Mouse (Mus musculus) small intestine, adult 2 months (tissue): ENCODE results near the gene Zfr. TPM values are rescaled to one million over a fixed set of nuclear protein-coding genes. Genes with fewer than 3 reads are reported as not detected.

Experiments used
- H3K27ac ChIP-seq: fragments of 200-500 bp; 2 replicates; pipeline ENCODE4 v1.5.1; 2012; ENCODE audit warnings: low read depth, low read length, control low read depth, inconsistent platforms; ENCODE audit not compliant: insufficient read depth
- H3K27me3 ChIP-seq: fragments of 200-500 bp; 2 replicates; pipeline ENCODE4 v1.6.1; 2012; ENCODE audit warnings: mild to moderate bottlenecking, moderate library complexity, low read length, inconsistent platforms; ENCODE audit not compliant: control insufficient read depth, insufficient read depth
- H3K36me3 ChIP-seq: fragments of 200-500 bp; 2 replicates; pipeline ENCODE4 v1.6.1; 2012; ENCODE audit warnings: mild to moderate bottlenecking, low read length, control low read depth, inconsistent platforms; ENCODE audit not compliant: control insufficient read depth, insufficient read depth
- H3K4me1 ChIP-seq: fragments of 200-500 bp; 2 replicates; pipeline ENCODE4 v1.6.1; 2012; ENCODE audit warnings: low read length, inconsistent platforms, mixed read lengths; ENCODE audit not compliant: control insufficient read depth, insufficient read depth, insufficient read length
- H3K4me3 ChIP-seq: fragments of 200-500 bp; 2 replicates; pipeline ENCODE4 v1.5.1; 2012; ENCODE audit warnings: low read depth, mild to moderate bottlenecking, control low read depth, inconsistent platforms, low read length, moderate library complexity
- CTCF ChIP-seq: fragments of 200-500 bp; IDR thresholded peaks from 2 replicates; pipeline ENCODE4 v1.5.1; 2012; ENCODE audit warnings: low read depth, mild to moderate bottlenecking, control low read depth, inconsistent platforms, low read length, moderate library complexity, mixed read lengths; ENCODE audit not compliant: insufficient replicate concordance, insufficient read length; ENCODE audit errors: extremely low read depth
- POLR2A ChIP-seq: fragments of 200-500 bp; IDR thresholded peaks from 2 replicates; pipeline ENCODE4 v1.6.1; 2012; ENCODE audit warnings: low read depth, mild to moderate bottlenecking, control low read depth, inconsistent platforms, low read length, moderate library complexity
- WGBS: fragments of 180-500 bp; shearing (Covaris S2); methylation state at CpG from one replicate; pipeline ENCODE4 v1.1.7; 2018; 5-methylcytosine and 5-hydroxymethylcytosine counted together
- polyA plus RNA-seq: library from polyadenylated mRNA; depleted of rRNA; stranded (reverse); fragments of >200 nt; gene quantifications from 2 replicates; pipeline ENCODE4 v1.2.3, GENCODE M21; 2012

Zfr gene
- polyA plus RNA-seq, 1 experiment: 145 TPM

DNA sequence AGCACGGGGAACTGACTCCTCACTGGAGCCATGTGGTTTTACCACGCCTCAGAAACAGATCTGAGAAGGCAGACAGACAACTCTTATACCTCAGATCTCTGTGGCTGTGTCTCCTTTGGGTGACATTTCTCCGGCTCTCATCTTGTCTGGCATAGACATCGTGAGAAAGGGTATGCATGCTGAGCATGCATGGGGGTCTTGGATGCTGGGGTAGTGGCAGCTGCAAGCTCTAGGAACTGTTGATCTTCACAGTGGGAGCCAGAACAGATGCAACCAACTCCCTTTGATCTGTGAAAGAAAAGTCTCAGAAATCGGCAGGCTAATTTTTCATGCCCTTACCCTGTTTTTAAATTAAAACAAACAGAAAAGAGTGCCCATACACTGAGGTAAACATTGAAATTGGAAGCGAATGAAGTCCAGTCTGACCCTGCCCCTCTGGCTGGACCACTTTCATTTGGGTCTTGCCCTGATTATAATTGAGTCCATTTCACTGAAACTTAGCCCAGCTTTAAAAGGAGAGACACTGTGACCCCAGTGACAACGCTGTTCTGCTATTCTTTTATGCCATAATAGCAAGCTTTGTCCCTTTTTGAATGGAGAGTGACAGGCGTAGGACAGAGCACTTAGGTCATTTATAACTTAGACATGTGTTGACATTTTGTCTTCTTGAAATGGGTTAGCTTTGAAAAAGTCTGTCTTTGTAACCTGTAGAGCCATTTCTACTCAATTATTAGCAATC lies 105.1 kb downstream of the Zfr start:
- 61% methylated on average over 8 of the region's 8 CpGs for WGBS
- H3K27me3 ChIP-seq: no peaks in the 10 kb centered on the region
- peaks cover 52% of the 10 kb centered on the region for H3K4me1 ChIP-seq
- TF ChIP-seq CTCF: no peak
- no peak for TF ChIP-seq POLR2A
- no peaks in the 10 kb centered on the region for H3K36me3 ChIP-seq
- no peak overlapping the region for H3K27ac ChIP-seq
- H3K4me3 ChIP-seq: no peak overlapping the region

DNA sequence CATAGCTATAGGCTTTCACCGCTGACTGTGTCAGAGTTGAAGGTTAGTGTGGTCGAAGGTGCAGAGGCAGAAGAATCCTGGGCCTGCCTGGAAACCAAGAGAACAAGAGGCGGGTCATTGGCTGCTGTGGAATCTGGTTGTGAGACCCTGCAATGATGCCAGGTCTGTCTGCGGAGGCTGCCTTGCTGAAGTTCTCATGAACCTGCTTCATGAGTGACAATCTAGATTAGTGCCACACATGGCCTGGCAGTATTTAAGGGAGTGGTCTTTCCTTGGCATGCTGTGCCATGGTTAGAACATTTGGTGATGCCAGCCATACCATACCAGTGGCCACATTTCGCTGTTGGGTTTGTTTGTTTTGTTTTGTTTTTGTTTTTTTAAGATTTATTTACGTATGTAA lies 105.8 kb downstream of the Zfr start:
- no peaks in the 10 kb centered on the region for H3K27me3 ChIP-seq
- peaks cover 53% of the 10 kb centered on the region for H3K4me1 ChIP-seq
- TF ChIP-seq CTCF (no peak), POLR2A (no peak)
- H3K36me3 ChIP-seq: no peaks in the 10 kb centered on the region
- H3K4me3 ChIP-seq: no peak overlapping the region
- H3K27ac ChIP-seq: no peak overlapping the region
- WGBS: 91% methylated on average over 6 of the region's 6 CpGs

DNA sequence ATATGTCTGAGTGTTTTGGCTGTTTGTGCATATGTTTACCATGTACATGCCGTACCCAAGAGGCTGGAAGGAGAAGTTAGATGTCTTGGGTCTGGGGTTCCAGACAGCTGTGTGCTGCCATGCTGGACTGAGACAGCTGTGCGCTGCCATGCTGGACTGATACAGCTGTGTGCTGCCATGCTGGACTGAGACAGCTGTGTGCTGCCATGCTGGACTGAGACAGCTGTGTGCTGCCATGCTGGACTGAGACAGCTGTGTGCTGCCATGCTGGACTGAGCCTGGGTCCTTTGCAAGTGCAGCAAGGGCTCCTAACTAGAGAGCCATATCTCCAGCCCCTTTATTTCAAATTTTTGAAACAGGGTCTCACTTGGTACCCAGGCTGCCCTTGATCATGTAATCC lies 106.6 kb downstream of the Zfr start:
- TF ChIP-seq POLR2A: no peak
- TF ChIP-seq CTCF: no peak
- H3K4me3 ChIP-seq: no peak overlapping the region
- no peaks in the 10 kb centered on the region for H3K27me3 ChIP-seq
- peaks cover 54% of the 10 kb centered on the region for H3K4me1 ChIP-seq
- WGBS: 97% methylated on average over 2 of the region's 2 CpGs
- H3K36me3 ChIP-seq: no peaks in the 10 kb centered on the region
- H3K27ac ChIP-seq: no peak overlapping the region

DNA sequence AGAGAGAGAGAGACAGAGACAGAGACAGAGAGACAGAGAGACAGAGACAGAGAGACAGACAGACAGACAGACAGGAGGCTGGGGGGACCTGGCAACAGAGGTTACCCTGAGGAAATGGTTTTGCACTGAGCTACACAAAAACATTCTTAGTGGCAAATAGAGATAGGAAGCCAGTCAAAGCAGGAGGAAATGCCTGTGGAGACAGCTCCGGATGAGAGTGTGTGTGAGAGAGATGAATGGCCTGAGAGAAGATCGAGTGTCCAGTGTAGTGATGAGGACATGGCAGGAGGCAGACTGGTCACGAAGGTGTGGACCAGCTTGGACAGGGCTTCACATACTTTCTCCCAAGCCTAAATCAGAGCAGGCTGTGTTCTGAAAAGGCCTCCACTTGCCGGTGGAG lies 107.4 kb downstream of the Zfr start:
- 79% methylated on average over 4 of the region's 4 CpGs for WGBS
- no peak overlapping the region for H3K27ac ChIP-seq
- H3K4me1 ChIP-seq: peaks cover 50% of the 10 kb centered on the region
- no peaks in the 10 kb centered on the region for H3K27me3 ChIP-seq
- H3K36me3 ChIP-seq: no peaks in the 10 kb centered on the region
- no peak for TF ChIP-seq POLR2A
- TF ChIP-seq CTCF: no peak
- no peak overlapping the region for H3K4me3 ChIP-seq

DNA sequence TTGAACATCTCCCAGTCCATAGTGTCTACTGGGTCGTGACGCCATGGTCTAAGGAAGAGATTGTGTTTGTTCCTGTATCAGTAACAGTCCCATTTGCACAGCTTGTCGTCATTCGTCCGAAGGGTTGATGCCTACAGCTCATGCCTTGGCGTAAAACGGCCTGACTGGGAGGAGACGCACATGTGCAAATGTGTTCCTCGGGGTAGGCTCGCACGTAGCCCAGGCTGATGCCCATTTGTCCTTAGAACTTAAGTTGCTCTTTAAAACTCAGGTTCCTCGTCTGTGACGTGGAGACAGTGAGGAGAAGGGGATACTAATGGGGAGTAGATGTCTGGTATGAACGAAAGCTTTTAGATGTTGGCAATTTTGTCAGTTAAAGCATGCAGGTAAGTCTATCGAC lies 109.3 kb downstream of the Zfr start:
- Histone ChIP-seq H3K27me3 (no peaks in the 10 kb centered on the region), H3K4me1 (peaks cover 41% of the 10 kb centered on the region), H3K27ac (peak overlapping the region; percentile 3; the same call in 1 of the 2 replicates), H3K4me3 (no peak overlapping the region), H3K36me3 (peaks cover 5% of the 10 kb centered on the region; the same call in 1 of the 2 replicates)
- 68% methylated on average over 15 of the region's 15 CpGs for WGBS
- TF ChIP-seq POLR2A (no peak), CTCF (no peak)

DNA sequence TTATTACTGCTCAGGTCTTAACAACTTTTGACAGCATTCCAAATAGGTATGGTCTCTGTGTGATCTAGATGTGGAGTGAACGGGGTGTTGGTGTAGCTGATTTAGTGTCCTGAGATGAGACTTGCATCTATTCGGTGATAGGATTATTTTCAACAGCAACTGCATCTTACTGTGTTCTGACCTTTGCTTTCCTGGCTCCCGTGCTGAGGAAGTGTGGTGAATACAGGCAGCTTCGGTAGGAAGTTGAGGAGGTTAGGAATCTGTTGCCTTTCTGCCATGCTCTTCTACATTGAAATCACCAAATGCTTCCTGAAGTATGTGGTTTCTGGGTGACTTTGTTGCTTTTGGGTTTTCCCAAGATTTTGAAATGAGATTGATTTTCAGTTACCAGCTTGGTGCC lies 109.7 kb downstream of the Zfr start:
- TF ChIP-seq POLR2A: no peak
- no peak for TF ChIP-seq CTCF
- no peak overlapping the region for H3K27ac ChIP-seq
- WGBS: 22% methylated on average over 4 of the region's 4 CpGs
- peaks cover 38% of the 10 kb centered on the region for H3K4me1 ChIP-seq
- peaks cover 9% of the 10 kb centered on the region for H3K36me3 ChIP-seq
- no peak overlapping the region for H3K4me3 ChIP-seq
- no peaks in the 10 kb centered on the region for H3K27me3 ChIP-seq

DNA sequence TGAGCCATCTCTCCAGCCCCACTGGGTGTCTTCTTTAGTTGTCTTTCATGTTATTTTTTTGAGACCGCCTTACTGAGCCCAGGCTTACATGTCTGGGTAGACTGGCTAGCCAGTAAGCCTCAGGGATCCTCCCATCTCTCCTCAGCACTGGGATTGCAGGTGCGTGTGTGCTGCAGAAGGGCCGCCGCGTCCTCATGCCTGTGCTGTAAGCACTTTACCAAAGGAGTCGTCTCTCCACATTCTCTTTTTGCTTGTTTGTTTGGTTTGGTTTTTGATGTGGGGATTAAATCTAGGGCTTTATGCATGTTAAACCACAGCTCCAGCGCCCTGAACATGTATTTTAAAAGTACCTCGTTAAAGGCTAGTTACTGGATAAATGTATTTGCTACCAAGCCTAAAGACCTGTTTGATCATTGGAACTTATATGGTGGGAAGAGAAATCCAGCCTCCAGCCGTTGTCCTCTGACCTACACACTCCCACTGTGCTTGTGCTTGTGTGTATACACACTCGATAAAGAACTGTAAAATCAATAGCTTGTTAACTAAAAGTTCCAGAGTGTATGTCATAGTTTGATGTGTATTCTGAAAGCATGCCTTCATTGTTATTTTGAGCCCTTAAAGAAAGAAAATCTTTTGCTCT lies 112.1 kb downstream of the Zfr start:
- TF ChIP-seq CTCF (no peak), POLR2A (no peak)
- Histone ChIP-seq H3K4me1 (peaks cover 34% of the 10 kb centered on the region), H3K4me3 (no peak overlapping the region), H3K27me3 (no peaks in the 10 kb centered on the region), H3K27ac (peak overlapping the region; percentile 40), H3K36me3 (peaks cover 22% of the 10 kb centered on the region)
- WGBS: 46% methylated on average over 10 of the region's 10 CpGs
